Mouse (Mus musculus): ENCODE results near the gene Wnt10a. TPM values are rescaled to one million over a fixed set of nuclear protein-coding genes. Genes with fewer than 3 reads are reported as not detected.

The Wnt10a gene
- polyA plus RNA-seq, 1 experiment from 2014 or later: 0.50 TPM

DNA sequence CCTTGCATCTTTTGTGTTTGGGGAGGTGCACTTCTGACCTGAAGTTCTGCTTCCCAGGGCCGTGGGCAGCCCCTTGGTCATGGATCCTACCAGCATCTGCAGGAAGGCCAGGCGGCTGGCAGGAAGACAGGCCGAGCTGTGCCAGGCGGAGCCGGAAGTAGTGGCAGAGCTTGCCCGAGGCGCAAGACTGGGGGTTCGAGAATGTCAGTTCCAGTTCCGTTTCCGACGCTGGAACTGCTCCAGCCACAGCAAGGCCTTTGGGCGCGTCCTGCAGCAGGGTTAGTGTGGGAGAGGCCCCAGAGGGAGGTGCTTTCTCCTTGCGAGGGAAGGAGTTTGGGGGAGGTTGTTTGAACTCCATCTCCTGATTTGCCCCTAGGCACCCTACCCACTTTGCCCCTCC, 9.3 kb upstream of the Wnt10a start:
- no peak overlapping the region for H3K27ac ChIP-seq (ENCODE audit: low read length)

DNA sequence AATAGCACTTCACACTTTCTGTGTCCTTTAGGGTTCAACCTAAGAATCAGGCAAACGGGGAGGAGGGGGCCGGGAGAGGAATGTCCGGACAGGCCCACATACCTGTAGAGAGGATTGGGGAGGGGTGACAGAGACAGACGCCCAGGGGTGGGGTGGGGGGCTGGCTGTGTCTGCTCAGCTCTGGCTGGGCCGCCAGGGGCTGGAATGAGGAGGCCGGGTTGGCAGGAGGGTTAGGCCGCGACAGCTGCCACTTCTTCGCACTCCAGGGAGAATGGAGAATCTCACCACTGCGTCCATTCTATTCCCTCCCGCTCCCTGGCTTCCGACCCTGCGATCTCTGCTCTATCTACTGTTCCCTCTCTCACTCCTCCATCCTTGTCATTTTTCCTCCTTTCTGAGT, 7.8 kb upstream of the Wnt10a start:
- Histone ChIP-seq H3K27me3 (ENCODE audit: insufficient read depth, low read length) (peaks cover 89% of the 10 kb centered on the region), H3K27ac (ENCODE audit: low read length) (no peak overlapping the region), H3K9ac (replicated peaks; ENCODE audit: low read length) (no peak overlapping the region), H3K36me3 (ENCODE audit: insufficient read depth, low read length) (no peaks in the 10 kb centered on the region), H3K4me2 (replicated peaks; ENCODE audit: low read depth, low read length) (peak overlapping the region; percentile 84), H3K4me1 (ENCODE audit: insufficient read depth, low read length) (peaks cover 19% of the 10 kb centered on the region), H3K4me3 (ENCODE audit: low read length) (peak overlapping the region; percentile 53), H3K9me3 (ENCODE audit: low read length) (peaks cover 4% of the 10 kb centered on the region; the same call in 1 of the 2 replicates)
- WGBS: 4% methylated on average over 13 of the region's 13 CpGs
- ATAC-seq (ENCODE audit: low FRiP score, low TSS enrichment): no peak

More for the DNA sequence above, 9.3 kb upstream of the Wnt10a start:
- H3K27me3 ChIP-seq (ENCODE audit: insufficient read depth, low read length): peaks cover 74% of the 10 kb centered on the region
- peaks cover 4% of the 10 kb centered on the region; the same call in 1 of the 2 replicates for H3K9me3 ChIP-seq (ENCODE audit: low read length)
- 15% methylated on average over 14 of the region's 14 CpGs for WGBS
- no peak overlapping the region for H3K4me2 ChIP-seq (replicated peaks; ENCODE audit: low read depth, low read length)
- H3K4me1 ChIP-seq (ENCODE audit: insufficient read depth, low read length): peaks cover 19% of the 10 kb centered on the region
- ATAC-seq (ENCODE audit: low FRiP score, low TSS enrichment): no peak
- no peak overlapping the region for H3K9ac ChIP-seq (replicated peaks; ENCODE audit: low read length)
- no peak overlapping the region for H3K4me3 ChIP-seq (ENCODE audit: low read length)
- no peaks in the 10 kb centered on the region for H3K36me3 ChIP-seq (ENCODE audit: insufficient read depth, low read length)

GRCm38 (mm10) chr1:74784041-74784759, 7.1 kb upstream of the Wnt10a start:
- H3K9ac ChIP-seq (replicated peaks; ENCODE audit: low read length): peak overlapping the region; percentile 40
- 0 out of 2 replicates have a peak, but pooled peaks have one; percentile 18 for ATAC-seq (ENCODE audit: low FRiP score, low TSS enrichment)
- H3K4me1 ChIP-seq (ENCODE audit: insufficient read depth, low read length): peaks cover 22% of the 10 kb centered on the region
- no peaks in the 10 kb centered on the region for H3K36me3 ChIP-seq (ENCODE audit: insufficient read depth, low read length)
- H3K4me2 ChIP-seq (replicated peaks; ENCODE audit: low read depth, low read length): peak overlapping the region; percentile 84
- H3K27ac ChIP-seq (ENCODE audit: low read length): no peak overlapping the region
- H3K27me3 ChIP-seq (ENCODE audit: insufficient read depth, low read length): peaks cover 93% of the 10 kb centered on the region
- WGBS: under 1% methylated on average over 65 of the region's 67 CpGs
- peak overlapping the region; percentile 53 for H3K4me3 ChIP-seq (ENCODE audit: low read length)
- H3K9me3 ChIP-seq (ENCODE audit: low read length): peaks cover 4% of the 10 kb centered on the region; the same call in 1 of the 2 replicates

DNA sequence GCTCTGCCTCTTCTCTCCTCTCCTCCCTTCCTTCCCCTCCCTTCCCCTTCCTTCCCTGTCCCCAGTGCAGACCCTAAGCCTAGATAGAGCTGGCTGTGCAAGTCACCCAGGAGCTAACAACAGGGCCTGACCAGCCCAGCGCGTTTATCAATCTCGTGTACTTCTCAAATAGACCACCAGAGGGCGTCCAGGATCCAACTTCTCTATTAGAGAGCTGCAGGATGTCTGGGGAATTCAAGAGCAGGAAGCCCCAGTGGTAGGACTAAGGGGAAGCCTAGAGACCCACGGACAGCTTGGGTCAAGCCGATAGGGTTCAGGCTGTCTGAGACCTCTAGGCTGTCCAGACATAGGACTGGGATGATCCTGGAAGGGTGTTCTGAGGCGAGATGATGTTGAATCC, 3.5 kb upstream of the Wnt10a start:
- 0 out of 2 replicates have a peak, but pooled peaks have one; percentile 47 for ATAC-seq (ENCODE audit: low FRiP score, low TSS enrichment)
- WGBS: 6% methylated on average over 7 of the region's 7 CpGs
- Histone ChIP-seq H3K4me2 (replicated peaks; ENCODE audit: low read depth, low read length) (no peak overlapping the region), H3K4me3 (ENCODE audit: low read length) (no peak overlapping the region), H3K9me3 (ENCODE audit: low read length) (peaks cover 4% of the 10 kb centered on the region; the same call in 1 of the 2 replicates), H3K4me1 (ENCODE audit: insufficient read depth, low read length) (peaks cover 25% of the 10 kb centered on the region), H3K9ac (replicated peaks; ENCODE audit: low read length) (no peak overlapping the region), H3K36me3 (ENCODE audit: insufficient read depth, low read length) (no peaks in the 10 kb centered on the region), H3K27ac (ENCODE audit: low read length) (no peak overlapping the region), H3K27me3 (ENCODE audit: insufficient read depth, low read length) (peaks cover 99% of the 10 kb centered on the region)

DNA sequence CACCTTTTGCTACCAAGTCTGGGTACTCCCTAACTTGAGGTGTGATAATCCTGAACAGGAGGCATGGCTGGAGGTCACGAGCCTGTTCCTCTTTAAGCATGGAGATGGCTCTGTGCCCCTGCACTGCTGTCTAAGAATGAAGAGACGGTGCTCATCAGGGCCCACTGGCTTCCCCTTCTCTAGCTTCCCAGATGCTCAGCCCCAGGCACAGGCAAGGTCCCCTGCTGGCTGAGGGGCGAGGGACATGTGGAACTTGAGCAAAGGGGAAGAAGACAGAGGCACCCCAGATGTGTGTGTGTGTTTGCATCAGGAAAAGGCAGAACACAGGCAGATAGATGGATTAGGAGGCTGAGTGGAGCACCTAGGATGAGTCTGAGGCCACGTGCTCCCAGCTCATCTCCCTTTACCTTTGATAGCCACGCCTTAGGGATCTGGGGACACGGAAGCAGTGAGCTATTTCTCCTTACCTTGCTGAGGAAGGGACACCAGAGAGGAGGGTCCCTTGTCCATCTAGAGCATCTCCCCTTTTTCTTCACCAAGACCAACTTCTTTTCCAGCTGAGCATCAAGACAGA, 2.6 kb upstream of the Wnt10a start:
- Histone ChIP-seq H3K4me1 (ENCODE audit: insufficient read depth, low read length) (peaks cover 22% of the 10 kb centered on the region), H3K36me3 (ENCODE audit: insufficient read depth, low read length) (no peaks in the 10 kb centered on the region), H3K4me2 (replicated peaks; ENCODE audit: low read depth, low read length) (no peak overlapping the region), H3K9me3 (ENCODE audit: low read length) (peaks cover 4% of the 10 kb centered on the region; the same call in 1 of the 2 replicates), H3K27ac (ENCODE audit: low read length) (no peak overlapping the region), H3K4me3 (ENCODE audit: low read length) (no peak overlapping the region), H3K27me3 (ENCODE audit: insufficient read depth, low read length) (peaks cover 99% of the 10 kb centered on the region), H3K9ac (replicated peaks; ENCODE audit: low read length) (no peak overlapping the region)
- 34% methylated on average over 6 of the region's 6 CpGs for WGBS
- ATAC-seq (ENCODE audit: low FRiP score, low TSS enrichment): no peak

DNA sequence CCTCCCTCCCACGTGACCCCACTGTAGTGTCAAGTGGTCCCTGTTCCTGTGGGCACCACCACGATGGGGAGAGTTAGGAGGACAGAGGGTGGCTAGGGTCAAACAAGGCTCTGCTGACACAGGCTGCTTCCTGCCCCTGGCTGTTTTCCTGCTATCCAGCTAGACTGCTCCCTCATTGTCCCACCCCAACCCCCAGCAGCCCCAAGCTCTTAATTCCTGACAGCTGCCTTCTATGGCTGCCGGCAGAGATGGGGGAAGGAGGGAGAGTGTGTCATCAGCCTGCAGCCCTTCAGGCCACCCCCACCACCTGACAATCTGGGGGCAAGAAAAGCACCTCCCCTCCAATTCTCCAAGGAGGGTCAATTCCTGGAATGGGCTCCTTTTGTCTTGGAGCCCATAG, 1.2 kb upstream of the Wnt10a start:
- 11% methylated on average over 3 of the region's 3 CpGs for WGBS
- Histone ChIP-seq H3K27me3 (ENCODE audit: insufficient read depth, low read length) (peaks cover 99% of the 10 kb centered on the region), H3K9me3 (ENCODE audit: low read length) (peaks cover 2% of the 10 kb centered on the region; the same call in 1 of the 2 replicates), H3K4me1 (ENCODE audit: insufficient read depth, low read length) (peaks cover 26% of the 10 kb centered on the region), H3K27ac (ENCODE audit: low read length) (no peak overlapping the region), H3K4me2 (replicated peaks; ENCODE audit: low read depth, low read length) (no peak overlapping the region), H3K36me3 (ENCODE audit: insufficient read depth, low read length) (no peaks in the 10 kb centered on the region), H3K4me3 (ENCODE audit: low read length) (no peak overlapping the region), H3K9ac (replicated peaks; ENCODE audit: low read length) (no peak overlapping the region)
- ATAC-seq (ENCODE audit: low FRiP score, low TSS enrichment): no peak

GRCm38 (mm10) chr1:74792831-74793660, 1.7 kb downstream of the Wnt10a start:
- Histone ChIP-seq H3K9ac (replicated peaks; ENCODE audit: low read length) (no peak overlapping the region), H3K4me2 (replicated peaks; ENCODE audit: low read depth, low read length) (no peak overlapping the region), H3K36me3 (ENCODE audit: insufficient read depth, low read length) (no peaks in the 10 kb centered on the region), H3K4me1 (ENCODE audit: insufficient read depth, low read length) (peaks cover 31% of the 10 kb centered on the region), H3K9me3 (ENCODE audit: low read length) (no peaks in the 10 kb centered on the region), H3K4me3 (ENCODE audit: low read length) (no peak overlapping the region), H3K27me3 (ENCODE audit: insufficient read depth, low read length) (peaks cover 99% of the 10 kb centered on the region), H3K27ac (ENCODE audit: low read length) (no peak overlapping the region)
- ATAC-seq (ENCODE audit: low FRiP score, low TSS enrichment): no peak
- 22% methylated on average over 19 of the region's 19 CpGs for WGBS

- under 1% methylated on average over 32 of the region's 38 CpGs for WGBS
- Histone ChIP-seq H3K4me1 (ENCODE audit: insufficient read depth, low read length) (peaks cover 25% of the 10 kb centered on the region), H3K9me3 (ENCODE audit: low read length) (no peaks in the 10 kb centered on the region), H3K27ac (ENCODE audit: low read length) (no peak overlapping the region), H3K36me3 (ENCODE audit: insufficient read depth, low read length) (no peaks in the 10 kb centered on the region), H3K4me2 (replicated peaks; ENCODE audit: low read depth, low read length) (peak overlapping the region; percentile 49), H3K27me3 (ENCODE audit: insufficient read depth, low read length) (peaks cover 99% of the 10 kb centered on the region), H3K9ac (replicated peaks; ENCODE audit: low read length) (0 out of 2 replicates have a peak overlapping the region, but pooled peaks have one; percentile 1), H3K4me3 (ENCODE audit: low read length) (peak overlapping the region; percentile 24)
- peak; percentile 43 for ATAC-seq (ENCODE audit: low FRiP score, low TSS enrichment)
These were observed 3.3 kb downstream of the Wnt10a start for GRCm38 (mm10) chr1:74794487-74795144.

GRCm38 (mm10) chr1:74795145-74795529, 3.8 kb downstream of the Wnt10a start:
- Histone ChIP-seq H3K4me3 (ENCODE audit: low read length) (no peak overlapping the region), H3K4me2 (replicated peaks; ENCODE audit: low read depth, low read length) (peak overlapping the region; percentile 49), H3K9ac (replicated peaks; ENCODE audit: low read length) (0 out of 2 replicates have a peak overlapping the region, but pooled peaks have one; percentile 1), H3K4me1 (ENCODE audit: insufficient read depth, low read length) (peaks cover 25% of the 10 kb centered on the region), H3K27ac (ENCODE audit: low read length) (no peak overlapping the region), H3K36me3 (ENCODE audit: insufficient read depth, low read length) (no peaks in the 10 kb centered on the region), H3K27me3 (ENCODE audit: insufficient read depth, low read length) (peaks cover 99% of the 10 kb centered on the region), H3K9me3 (ENCODE audit: low read length) (no peaks in the 10 kb centered on the region)
- ATAC-seq (ENCODE audit: low FRiP score, low TSS enrichment): no peak
- 1% methylated on average over 7 of the region's 11 CpGs for WGBS

Data from kidney, embryonic 16.5 days (tissue).